Mouse (Mus musculus) heart, postnatal 0 days (tissue): ENCODE results near the gene Flt1. TPM values are rescaled to one million over a fixed set of nuclear protein-coding genes. Genes with fewer than 3 reads are reported as not detected.
"Not testable (repeated sequence)": the region's sequence is repeated elsewhere in the genome, so short reads cannot be mapped to it uniquely, and the experiment has no call there.

Source experiments
- ATAC-seq: fragments of 200-750 bp; cut with Nextera tagmentation; 2 replicates; pipeline ENCODE4 v1.8.0; 2017; ENCODE audit warnings: low read depth, moderate number of reproducible peaks, moderate library complexity; ENCODE audit not compliant: insufficient read depth
- DNase-seq: peaks from one replicate; pipeline ENCODE4 v3.0.0-alpha.2; 2016; ENCODE audit warnings: low spot score
- H3K27ac ChIP-seq: fragments of 300-500 bp; sonication (generic); 2 replicates; pipeline ENCODE4 v1.5.1; 2014; ENCODE audit warnings: low read depth, mild to moderate bottlenecking
- H3K27me3 ChIP-seq: fragments of 300-500 bp; sonication (generic); 2 replicates; pipeline ENCODE4 v1.6.1; 2014; ENCODE audit warnings: low read length, mixed read lengths; ENCODE audit not compliant: control insufficient read depth, insufficient read depth
- H3K36me3 ChIP-seq: fragments of 300-500 bp; sonication (generic); replicated peaks from 2 replicates; pipeline ENCODE4 v1.6.1; 2014; ENCODE audit warnings: low read length, mixed read lengths; ENCODE audit not compliant: control insufficient read depth, insufficient read depth
- H3K4me1 ChIP-seq: fragments of 300-500 bp; sonication (generic); 2 replicates; pipeline ENCODE4 v1.6.1; 2014; ENCODE audit warnings: antibody characterized with exemption; ENCODE audit not compliant: control insufficient read depth, insufficient read depth
- H3K4me2 ChIP-seq: fragments of 300-500 bp; sonication (generic); 2 replicates; pipeline ENCODE4 v1.6.1; 2014; ENCODE audit warnings: low read depth, mild to moderate bottlenecking, low read length, moderate library complexity
- H3K4me3 ChIP-seq: fragments of 300-500 bp; sonication (generic); 2 replicates; pipeline ENCODE4 v1.5.1; 2014; ENCODE audit warnings: low read depth, low read length
- H3K9ac ChIP-seq: fragments of 300-500 bp; sonication (generic); replicated peaks from 2 replicates; pipeline ENCODE4 v1.6.1; 2014; ENCODE audit warnings: low read depth, low read length, mixed read lengths
- H3K9me3 ChIP-seq: fragments of 300-500 bp; sonication (generic); replicated peaks from 2 replicates; pipeline ENCODE4 v1.6.1; 2016; ENCODE audit warnings: low read length; ENCODE audit not compliant: control insufficient read depth
- CTCF ChIP-seq: IDR thresholded peaks from 2 replicates; pipeline ENCODE4 v1.5.1; 2016; ENCODE audit warnings: antibody characterized with exemption, control low read depth, low read depth
- EP300 ChIP-seq: IDR thresholded peaks from 2 replicates; pipeline ENCODE4 v1.6.1; 2016; ENCODE audit warnings: antibody characterized with exemption, low read depth
- WGBS: fragments of 180-500 bp; shearing (Covaris S2); extraction: QIAGEN DNeasy Blood & Tissue Kit; methylation state at CpG from one replicate; pipeline ENCODE4 v1.1.7; 2014; 5-methylcytosine and 5-hydroxymethylcytosine counted together
- polyA plus RNA-seq: library from polyadenylated mRNA; unstranded; fragments of >200 nt; fragmentation: Nextera tagmentation; extraction: Ambion mirVana; gene quantifications from 2 replicates; pipeline ENCODE4 v1.2.1, GENCODE M21; 2015
- total RNA-seq: library from RNA; depleted of rRNA; stranded (reverse); fragments of >200 nt; gene quantifications from 2 replicates; pipeline ENCODE4 v1.2.3, GENCODE M21; 2014; ENCODE audit warnings: low replicate concordance

Gene Flt1
- total and polyA plus RNA-seq, 2 experiments from 2014 or later: 11.8 to 39.1 TPM

DNA sequence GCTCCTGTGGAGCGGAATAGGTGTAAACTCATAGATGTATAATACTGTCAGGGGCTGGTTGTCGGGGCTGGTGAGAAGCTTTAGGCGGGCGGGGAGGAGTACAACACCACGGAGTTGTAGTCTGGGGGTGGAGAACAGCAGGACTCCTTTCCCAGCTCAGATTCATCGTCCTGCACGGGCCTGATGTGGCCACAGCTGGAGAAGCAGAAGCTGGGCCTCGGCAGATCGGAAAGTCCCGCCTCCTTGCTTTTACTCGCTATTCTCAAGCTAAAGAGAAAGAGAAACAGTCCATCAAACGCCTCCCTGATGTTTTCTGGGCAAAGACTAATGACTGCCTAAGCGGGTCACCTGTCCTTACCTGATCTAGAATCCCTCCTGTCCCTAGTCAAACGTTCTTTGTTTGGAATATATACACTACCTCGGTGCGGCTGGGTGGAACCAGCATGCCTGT lies 161.6 kb downstream of the Flt1 start:
- no peaks in the 10 kb centered on the region for H3K4me1 ChIP-seq
- no peak overlapping the region; the same call in 1 of the 2 replicates for H3K4me2 ChIP-seq
- no peak overlapping the region for H3K27ac ChIP-seq
- WGBS: 43% methylated on average over 16 of the region's 16 CpGs
- TF ChIP-seq EP300: no peak
- no peak for TF ChIP-seq CTCF
- H3K27me3 ChIP-seq: no peaks in the 10 kb centered on the region
- H3K9ac ChIP-seq: no peak overlapping the region
- no peak overlapping the region for H3K4me3 ChIP-seq
- no peaks in the 10 kb centered on the region for H3K36me3 ChIP-seq
- no peak for DNase-seq
- no peaks in the 10 kb centered on the region for H3K9me3 ChIP-seq
- ATAC-seq: no peak

DNA sequence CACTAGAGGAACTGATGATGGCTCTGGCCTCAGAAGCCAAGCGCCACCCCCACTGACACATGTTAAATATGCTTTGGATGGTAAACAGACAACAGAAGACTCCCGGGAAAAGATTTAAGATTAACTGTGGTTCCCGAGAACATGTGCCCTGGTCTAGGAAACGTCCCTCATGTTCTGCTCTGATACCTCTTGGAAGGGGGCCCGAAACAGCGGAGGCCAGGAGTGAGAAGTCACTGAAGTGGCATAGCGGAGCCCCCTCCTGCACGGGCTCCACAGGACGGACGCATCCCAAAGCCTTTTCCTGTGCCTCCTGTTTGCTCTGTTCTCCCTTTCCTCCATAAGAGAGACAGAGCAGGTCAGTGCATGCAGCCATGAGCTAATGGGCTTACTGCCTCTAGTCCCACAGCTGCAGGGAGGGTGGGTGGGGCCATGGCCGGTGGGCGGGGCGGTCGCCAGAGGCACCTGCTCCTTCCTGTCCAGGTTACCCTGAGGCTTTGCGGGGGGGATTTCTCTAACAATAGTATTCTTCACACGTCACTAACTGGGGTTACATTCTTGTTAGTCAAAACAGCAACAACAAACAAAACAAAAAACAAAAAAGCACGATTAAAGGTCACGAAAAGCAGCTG lies 162.2 kb downstream of the Flt1 start:
- Histone ChIP-seq H3K4me1 (no peaks in the 10 kb centered on the region), H3K9me3 (no peaks in the 10 kb centered on the region), H3K27ac (no peak overlapping the region), H3K36me3 (no peaks in the 10 kb centered on the region), H3K4me3 (no peak overlapping the region), H3K27me3 (no peaks in the 10 kb centered on the region), H3K4me2 (no peak overlapping the region; the same call in 1 of the 2 replicates), H3K9ac (no peak overlapping the region)
- DNase-seq (no peak), ATAC-seq (no peak)
- TF ChIP-seq EP300 (no peak), CTCF (no peak)
- 62% methylated on average over 18 of the region's 18 CpGs for WGBS

- H3K27ac ChIP-seq, H3K4me1 ChIP-seq, H3K9me3 ChIP-seq, H3K4me2 ChIP-seq, H3K9ac ChIP-seq, ATAC-seq, H3K27me3 ChIP-seq, DNase-seq, H3K36me3 ChIP-seq, H3K4me3 ChIP-seq: not testable (repeated sequence)
- WGBS: 41% methylated on average over 5 of the region's 6 CpGs
These were observed 168.2 kb downstream of the Flt1 start for GRCm38 (mm10) chr5:147557641-147558040.

DNA sequence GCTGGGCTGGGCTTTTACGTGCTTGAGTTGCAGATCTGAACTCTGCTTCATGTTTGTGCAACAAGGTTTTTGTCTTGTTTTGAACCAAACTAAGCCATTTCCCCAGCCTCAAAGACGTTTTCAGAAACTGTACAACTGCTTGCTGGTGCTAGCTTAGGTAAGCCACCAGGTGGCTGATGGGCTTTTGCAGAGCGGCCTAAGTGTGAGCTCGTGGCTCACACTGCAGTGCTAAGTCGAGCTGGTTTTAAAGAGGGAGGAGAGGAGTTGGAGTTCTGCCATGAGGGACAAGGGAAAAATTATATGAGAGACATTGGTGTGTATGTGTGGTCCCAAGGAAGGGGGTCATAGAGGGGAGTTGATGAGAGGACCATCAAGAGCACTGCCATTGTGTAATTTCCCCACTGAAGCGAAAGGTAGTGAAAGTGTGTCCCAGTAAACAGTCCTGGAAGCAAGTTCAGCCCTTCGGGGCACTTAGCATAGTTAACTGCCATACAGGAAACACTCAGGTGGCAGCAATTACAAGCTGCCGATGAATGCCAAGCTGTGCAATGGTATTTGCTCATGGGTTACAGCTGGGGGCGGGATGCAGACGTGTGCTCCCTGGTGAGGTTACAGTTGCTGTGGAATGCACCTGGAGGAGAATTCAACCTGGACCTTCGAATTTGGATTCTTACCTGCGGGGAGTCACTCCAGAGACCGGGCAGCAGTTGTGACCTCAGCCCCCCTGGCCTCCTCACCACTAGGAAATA lies 173.8 kb downstream of the Flt1 start:
- no peak for TF ChIP-seq EP300
- TF ChIP-seq CTCF: no peak
- DNase-seq: no peak
- H3K27me3 ChIP-seq: no peaks in the 10 kb centered on the region
- no peak overlapping the region for H3K4me2 ChIP-seq
- no peaks in the 10 kb centered on the region for H3K9me3 ChIP-seq
- no peak for ATAC-seq
- WGBS: 83% methylated on average over 13 of the region's 13 CpGs
- no peaks in the 10 kb centered on the region for H3K4me1 ChIP-seq
- no peak overlapping the region for H3K9ac ChIP-seq
- H3K36me3 ChIP-seq: peaks cover 42% of the 10 kb centered on the region
- H3K27ac ChIP-seq: no peak overlapping the region
- H3K4me3 ChIP-seq: no peak overlapping the region

- Histone ChIP-seq H3K36me3 (peaks cover 66% of the 10 kb centered on the region), H3K27ac (no peak overlapping the region), H3K4me3 (no peak overlapping the region), H3K9ac (no peak overlapping the region), H3K4me2 (no peak overlapping the region), H3K9me3 (no peaks in the 10 kb centered on the region), H3K27me3 (no peaks in the 10 kb centered on the region), H3K4me1 (no peaks in the 10 kb centered on the region)
- DNase-seq (no peak), ATAC-seq (peak; percentile 49; the same call in 1 of the 2 replicates)
- WGBS: 74% methylated on average over 12 of the region's 12 CpGs
- TF ChIP-seq EP300 (no peak), CTCF (no peak)
These were observed 176.6 kb downstream of the Flt1 start for GRCm38 (mm10) chr5:147549016-147549755.
